Mouse (Mus musculus) limb, embryonic 11.5 days (tissue): ENCODE results near the gene Znrd1. TPM values are rescaled to one million over a fixed set of nuclear protein-coding genes. Genes with fewer than 3 reads are reported as not detected.

ENCODE experiments used
- polyA plus RNA-seq: library from polyadenylated mRNA; unstranded; fragments of >200 nt; fragmentation: Nextera tagmentation; extraction: Ambion mirVana; gene quantifications from 2 replicates; pipeline ENCODE4 v1.2.1, GENCODE M21; 2014

Znrd1 gene
- polyA plus RNA-seq, 1 experiment from 2014 or later: 119 TPM

Other genes starting within 250 kb of the Znrd1 start
- not detected in 2 replicates for gene H2-M10.5, start 185.6 kb downstream of the Znrd1 start, polyA plus RNA-seq
- gene H2-M10.6, start 146.4 kb downstream of the Znrd1 start, polyA plus RNA-seq: not detected in 2 replicates
- gene Trim26, start 121.4 kb downstream of the Znrd1 start, polyA plus RNA-seq: 33.5 and 40.6 TPM in 2 replicates
- 0.08 and 0.51 TPM in 2 replicates for gene Trim15, start 91.3 kb downstream of the Znrd1 start, polyA plus RNA-seq
- gene Trim10, start 89.0 kb downstream of the Znrd1 start, polyA plus RNA-seq: 5.0 and 6.0 TPM in 2 replicates
- not detected in 2 replicates for gene Trim40, start 68.4 kb downstream of the Znrd1 start, polyA plus RNA-seq
- not detected in 2 replicates for gene Trim31, start 60.4 kb downstream of the Znrd1 start, polyA plus RNA-seq
- gene Rnf39, start 15.6 kb downstream of the Znrd1 start, polyA plus RNA-seq: 0.31 and 0.45 TPM in 2 replicates
- 142 and 147 TPM in 2 replicates for gene Ppp1r11, start 6.8 kb downstream of the Znrd1 start, polyA plus RNA-seq
- gene Znrd1as, start within 50 bp of the Znrd1 start, polyA plus RNA-seq: 7.8 and 8.7 TPM in 2 replicates
- gene 2410137M14Rik, start 22.7 kb upstream of the Znrd1 start, polyA plus RNA-seq: not detected in 2 replicates
- gene H2-M5, start 31.0 kb upstream of the Znrd1 start, polyA plus RNA-seq: 0.49 and 0.65 TPM in 2 replicates
- 101 and 106 TPM in 2 replicates for gene Zfp57, start 42.6 kb upstream of the Znrd1 start, polyA plus RNA-seq
- 0.25 and 0.26 TPM in 2 replicates for gene Mog, start 64.8 kb upstream of the Znrd1 start, polyA plus RNA-seq
- gene Gabbr1, start 87.4 kb upstream of the Znrd1 start, polyA plus RNA-seq: 7.9 and 9.7 TPM in 2 replicates
- 0.09 TPM in 1 of 2 replicates, not detected in the other for gene Olfr90, start 129.9 kb upstream of the Znrd1 start, polyA plus RNA-seq
- gene Olfr91, start 139.7 kb upstream of the Znrd1 start, polyA plus RNA-seq: 0.14 TPM in 1 of 2 replicates, not detected in the other
- not detected in 2 replicates for gene Olfr92, start 161.5 kb upstream of the Znrd1 start, polyA plus RNA-seq
- gene Olfr93, start 202.9 kb upstream of the Znrd1 start, polyA plus RNA-seq: not detected in 2 replicates
- gene Ubd, start 235.3 kb upstream of the Znrd1 start, polyA plus RNA-seq: not detected in 2 replicates
- gene Olfr94, start 242.4 kb upstream of the Znrd1 start, polyA plus RNA-seq: not detected in 2 replicates